9 mouse cellular contexts compared by ENCODE assay signal in the genomic region with DNA sequence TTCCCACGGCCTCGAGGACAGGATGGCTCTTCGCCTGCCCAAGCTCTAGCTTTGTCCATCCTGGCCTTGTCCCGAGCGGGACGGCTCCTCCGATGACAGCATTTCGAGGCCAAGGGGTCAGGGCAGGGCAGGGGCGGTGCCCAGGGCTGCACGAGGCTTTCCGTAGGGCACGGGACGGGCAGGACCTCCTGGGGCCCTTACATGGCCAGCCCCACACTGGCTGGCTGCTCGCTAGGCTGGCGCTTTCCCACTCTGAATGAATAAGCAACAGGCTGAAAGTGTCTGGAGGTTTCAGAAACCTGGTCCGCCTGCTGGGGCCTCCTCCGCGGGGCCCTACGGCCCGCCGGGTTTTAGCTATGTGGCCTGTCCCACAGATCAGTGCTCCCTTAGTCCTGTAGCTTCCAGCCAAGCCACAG. TPM values are rescaled to one million over a fixed set of nuclear protein-coding genes. Genes with fewer than 3 reads are reported as not detected.
DNase-seq lines count a peak whose midpoint lies in the region; ATAC-seq and TF ChIP-seq lines count a peak whose summit lies in the region.
"Had no signal": no experiment of that assay in that cellular context is flagged by ENCODE, and none has a peak within 500 bp of the region (broad histone marks: within the 10 kb centered on the region; RNA-seq: fewer than 3 reads in every experiment).

A gene (minus strand): TSS at position 243 of the 416 bp plus-strand sequence.

- TF ChIP-seq POLR2A in olfactory bulb, adult 2 months (IDR thresholded peaks at IDR 0.05; ENCODE audit: insufficient read depth, low read depth, low read length), result no peak

- H3K9me3 ChIP-seq in intestine, embryonic 16.5 days (ENCODE audit: control insufficient read depth, low read length), result no peaks in the 10 kb centered on the region
- no peaks in the 10 kb centered on the region for H3K9me3 ChIP-seq in liver, embryonic 16.5 days (replicated peaks; ENCODE audit: control insufficient read depth, low read length)
- H3K9me3 ChIP-seq: G1E had no signal

- peak; percentile 60 for ATAC-seq in intestine, embryonic 16.5 days
- ATAC-seq in liver, embryonic 16.5 days (ENCODE audit: low read depth), result no peak

- H3K4me2 ChIP-seq in intestine, embryonic 16.5 days (ENCODE audit: low read depth, low read length), result peak within 1 kb of the TSS; percentile 79
- H3K4me2 ChIP-seq in liver, embryonic 16.5 days (ENCODE audit: low read depth, low read length), result peak within 1 kb of the TSS; percentile 24

- no peaks in the 10 kb centered on the region for H3K36me3 ChIP-seq in intestine, embryonic 16.5 days (ENCODE audit: control insufficient read depth, insufficient read depth, low read length)
- H3K36me3 ChIP-seq in liver, embryonic 16.5 days (ENCODE audit: control insufficient read depth, insufficient read depth), result no peaks in the 10 kb centered on the region
- H3K36me3 ChIP-seq: G1E had no signal

- DNase-seq in layer of hippocampus, adult 9-11 months, result peak; percentile 39
- DNase-seq in layer of hippocampus, postnatal 25 days (ENCODE audit: extremely low spot score in 1 of 2, low spot score in 1 of 2), result no peak
- DNase-seq in embryo, embryonic 10.5 days (ENCODE audit: low spot score), result peak; percentile 84
- peak; percentile 98 for DNase-seq in heart, adult 11 months
- DNase-seq in cerebellum, adult 11-12 months, result no peak

- H3K27me3 ChIP-seq in intestine, embryonic 16.5 days (replicated peaks; ENCODE audit: control insufficient read depth, insufficient read depth, low read length), result peaks cover 16% of the 10 kb centered on the region
- H3K27me3 ChIP-seq in liver, embryonic 16.5 days (ENCODE audit: control insufficient read depth, insufficient read depth, low read depth, low read length), result peaks cover 28% of the 10 kb centered on the region

- H3K27ac ChIP-seq in intestine, embryonic 16.5 days (ENCODE audit: low read length), result peak within 1 kb of the TSS; percentile 69
- H3K27ac ChIP-seq in liver, embryonic 16.5 days (ENCODE audit: low read length), result no peak within 1 kb of the TSS
- no peak within 1 kb of the TSS for H3K27ac ChIP-seq in olfactory bulb, adult 2 months (ENCODE audit: insufficient read depth, low read depth, low read length)

- H3K4me3 ChIP-seq in intestine, embryonic 16.5 days (ENCODE audit: low read length), result peak within 1 kb of the TSS; percentile 58
- peak within 1 kb of the TSS; percentile 36 for H3K4me3 ChIP-seq in liver, embryonic 16.5 days (ENCODE audit: low read depth, low read length)
- peak within 1 kb of the TSS; percentile 36 for H3K4me3 ChIP-seq in olfactory bulb, adult 2 months (ENCODE audit: insufficient read depth, low read depth, low read length)

- peak within 1 kb of the TSS; percentile 62 for H3K9ac ChIP-seq in intestine, embryonic 16.5 days (ENCODE audit: low read depth, low read length)
- H3K9ac ChIP-seq in liver, embryonic 16.5 days (ENCODE audit: low read depth, low read length), result no peak within 1 kb of the TSS

- peaks cover 28% of the 10 kb centered on the region for H3K4me1 ChIP-seq in intestine, embryonic 16.5 days (ENCODE audit: control insufficient read depth, insufficient read depth, low read length)
- H3K4me1 ChIP-seq in liver, embryonic 16.5 days (ENCODE audit: control insufficient read depth, low read depth, low read length), result no peaks in the 10 kb centered on the region
- H3K4me1 ChIP-seq in olfactory bulb, adult 2 months (ENCODE audit: control insufficient read depth, insufficient read depth, low read length), result peaks cover 38% of the 10 kb centered on the region

- 2% methylated on average over 21 of the region's 21 CpGs for WGBS in intestine, embryonic 16.5 days
- WGBS in liver, embryonic 16.5 days (ENCODE audit: insufficient replicate concordance), result 6% methylated on average over 21 of the region's 21 CpGs
- 15% methylated on average over 21 of the region's 21 CpGs for WGBS in olfactory bulb, adult 2 months

- TF ChIP-seq CTCF in olfactory bulb, adult 2 months (IDR thresholded peaks at IDR 0.05; ENCODE audit: insufficient read depth, low read depth, low read length), result no peak

RNA-seq across cellular contexts. Expression of the gene that starts here (rescaled TPM):
- 1 to 10 TPM; 3.1 to 4.0 TPM for total RNA-seq in layer of hippocampus, postnatal 25 days (2021)
- 19.1 and 24.5 TPM in 2 replicates for polyA plus RNA-seq in intestine, embryonic 16.5 days (2015; fragmentation: Nextera tagmentation; extraction: Ambion mirVana)
- polyA plus RNA-seq in liver, embryonic 16.5 days (2015; fragmentation: Nextera tagmentation; extraction: Ambion mirVana), result 1.4 and 2.2 TPM in 2 replicates
- not detected in 2 replicates for polyA plus RNA-seq in olfactory bulb, adult 2 months (2012; ENCODE audit: insufficient read depth, insufficient read length, low replicate concordance, missing spikeins)
- total RNA-seq: G1E had no signal
- polyA plus RNA-seq: G1E had no signal

Comparison
In these comparisons a context has a peak if more than half of its experiments do, and no peak if none do; other contexts are left out.
1. DNase-seq: peak in layer of hippocampus, adult 9-11 months (single experiment), embryo, embryonic 10.5 days (single experiment) and heart, adult 11 months (single experiment); none in layer of hippocampus, postnatal 25 days (0 of 2) and cerebellum, adult 11-12 months (single experiment).
2. Peak in every context shown above with its lines, with median percentiles within 50 percentile points of each other: H3K4me3 ChIP-seq.